Mouse (Mus musculus) forebrain, embryonic 14.5 days (tissue): ENCODE measurements around the gene Ttpal. TPM values are rescaled to one million over a fixed set of nuclear protein-coding genes. Genes with fewer than 3 reads are reported as not detected.
A peak's percentile ranks its signal among the peaks of the same experiment; 100 is the strongest.

Experiments used
- ATAC-seq: fragments of 200-750 bp; cut with Nextera tagmentation; 2 replicates; pipeline ENCODE4 v1.8.0; 2017; ENCODE audit warnings: mild to moderate bottlenecking, moderate library complexity
- DNase-seq: peaks from one replicate; pipeline ENCODE4 v3.0.0-alpha.2; 2015; ENCODE audit warnings: low spot score
- H3K27ac ChIP-seq: fragments of 300-500 bp; sonication (generic); 2 replicates; pipeline ENCODE4 v1.5.1; 2014; ENCODE audit warnings: low read depth, mild to moderate bottlenecking, control low read depth, low read length, moderate library complexity
- H3K27me3 ChIP-seq: fragments of 300-500 bp; sonication (generic); replicated peaks from 2 replicates; pipeline ENCODE4 v1.6.1; 2014; ENCODE audit warnings: low read length, control low read depth, mixed read lengths; ENCODE audit not compliant: control insufficient read depth, insufficient read depth
- H3K36me3 ChIP-seq: fragments of 300-500 bp; sonication (generic); 2 replicates; pipeline ENCODE4 v1.6.1; 2014; ENCODE audit warnings: low read length, control low read depth; ENCODE audit not compliant: control insufficient read depth, insufficient read depth
- H3K4me1 ChIP-seq: fragments of 300-500 bp; sonication (generic); 2 replicates; pipeline ENCODE4 v1.6.1; 2014; ENCODE audit warnings: antibody characterized with exemption, low read length, control low read depth; ENCODE audit not compliant: control insufficient read depth, insufficient read depth
- H3K4me2 ChIP-seq: fragments of 300-500 bp; sonication (generic); 2 replicates; pipeline ENCODE4 v1.6.1; 2014; ENCODE audit warnings: mild to moderate bottlenecking, control low read depth, low read length
- H3K4me3 ChIP-seq: fragments of 300-500 bp; sonication (generic); 2 replicates; pipeline ENCODE4 v1.5.1; 2014; ENCODE audit warnings: low read depth, low read length, control low read depth
- H3K9ac ChIP-seq: fragments of 300-500 bp; sonication (generic); 2 replicates; pipeline ENCODE4 v1.6.1; 2014; ENCODE audit warnings: mild to moderate bottlenecking, low read length, control low read depth, moderate library complexity
- H3K9me3 ChIP-seq: fragments of 300-500 bp; sonication (generic); replicated peaks from 2 replicates; pipeline ENCODE4 v1.6.1; 2016; ENCODE audit warnings: low read length, control low read depth, mixed read lengths; ENCODE audit not compliant: control insufficient read depth
- WGBS: fragments of 180-500 bp; shearing (Covaris S2); extraction: QIAGEN DNeasy Blood & Tissue Kit; methylation state at CpG from one replicate; pipeline ENCODE4 v1.1.7; 2014; 5-methylcytosine and 5-hydroxymethylcytosine counted together
- polyA plus RNA-seq: library from polyadenylated mRNA; unstranded; fragments of >200 nt; fragmentation: Nextera tagmentation; extraction: Ambion mirVana; gene quantifications from 2 replicates; pipeline ENCODE4 v1.2.1, GENCODE M21; 2014

Ttpal gene
- polyA plus RNA-seq, 1 experiment from 2014 or later, result 46.7 TPM

DNA sequence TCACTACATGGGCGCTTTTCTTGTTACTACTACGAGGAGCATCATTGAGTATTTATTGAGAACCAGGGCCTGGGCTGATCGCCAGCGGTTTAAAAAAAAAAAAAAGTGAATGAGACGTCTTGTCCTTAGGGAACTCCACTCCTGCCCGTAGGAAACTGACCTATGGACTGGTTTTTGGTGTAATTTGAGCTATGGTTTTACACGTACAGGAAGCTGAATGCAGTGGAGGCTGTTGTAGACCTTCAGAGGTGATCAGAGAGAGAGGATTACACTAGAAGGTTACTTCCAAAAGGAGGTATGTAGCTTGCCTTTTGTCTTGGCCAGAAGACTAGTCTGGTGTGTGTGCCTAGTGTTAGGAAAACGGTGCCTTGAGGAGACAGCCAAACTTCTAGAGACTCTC, 56.8 kb downstream of the Ttpal start:
- no peaks in the 10 kb centered on the region for H3K36me3 ChIP-seq
- H3K4me2 ChIP-seq, result peak overlapping the region; percentile 58
- WGBS, result under 1% methylated on average over 8 of the region's 8 CpGs
- peak overlapping the region; percentile 71 for H3K4me3 ChIP-seq
- H3K27me3 ChIP-seq, result no peaks in the 10 kb centered on the region
- H3K9me3 ChIP-seq, result no peaks in the 10 kb centered on the region
- H3K27ac ChIP-seq, result no peak overlapping the region
- H3K4me1 ChIP-seq, result 0 out of 2 replicates have a peak, but pooled peaks cover 3% of the 10 kb centered on the region
- H3K9ac ChIP-seq, result peak overlapping the region; percentile 76
- DNase-seq (no peak), ATAC-seq (no peak; the same call in 1 of the 2 replicates)

DNA sequence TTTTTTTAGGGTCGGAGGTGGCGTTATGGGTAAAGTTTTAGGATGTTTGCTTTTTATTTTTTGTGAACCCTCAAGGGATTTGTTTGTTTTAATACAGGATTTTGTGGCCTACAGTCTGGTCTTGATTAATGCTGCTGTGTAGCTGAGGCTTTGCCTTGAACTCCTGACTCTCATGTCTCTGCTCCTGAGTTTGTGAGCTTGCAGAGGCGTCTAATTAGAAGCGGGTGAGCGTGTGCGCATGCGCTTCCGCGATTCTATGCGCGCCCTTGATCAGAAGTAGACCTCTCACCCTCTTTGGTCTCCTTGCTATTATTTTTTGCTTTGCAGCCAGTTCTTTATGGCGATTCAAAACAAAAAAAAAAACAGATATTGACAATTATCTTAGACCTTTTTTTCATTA, 57.3 kb downstream of the Ttpal start:
- Histone ChIP-seq H3K4me3 (peak overlapping the region; percentile 71; the same call in 1 of the 2 replicates), H3K9me3 (no peaks in the 10 kb centered on the region), H3K27me3 (no peaks in the 10 kb centered on the region), H3K9ac (peak overlapping the region; percentile 76), H3K27ac (no peak overlapping the region), H3K36me3 (no peaks in the 10 kb centered on the region), H3K4me1 (0 out of 2 replicates have a peak, but pooled peaks cover 3% of the 10 kb centered on the region), H3K4me2 (peak overlapping the region; percentile 58)
- DNase-seq (no peak), ATAC-seq (no peak)
- WGBS, result 82% methylated on average over 12 of the region's 12 CpGs

DNA sequence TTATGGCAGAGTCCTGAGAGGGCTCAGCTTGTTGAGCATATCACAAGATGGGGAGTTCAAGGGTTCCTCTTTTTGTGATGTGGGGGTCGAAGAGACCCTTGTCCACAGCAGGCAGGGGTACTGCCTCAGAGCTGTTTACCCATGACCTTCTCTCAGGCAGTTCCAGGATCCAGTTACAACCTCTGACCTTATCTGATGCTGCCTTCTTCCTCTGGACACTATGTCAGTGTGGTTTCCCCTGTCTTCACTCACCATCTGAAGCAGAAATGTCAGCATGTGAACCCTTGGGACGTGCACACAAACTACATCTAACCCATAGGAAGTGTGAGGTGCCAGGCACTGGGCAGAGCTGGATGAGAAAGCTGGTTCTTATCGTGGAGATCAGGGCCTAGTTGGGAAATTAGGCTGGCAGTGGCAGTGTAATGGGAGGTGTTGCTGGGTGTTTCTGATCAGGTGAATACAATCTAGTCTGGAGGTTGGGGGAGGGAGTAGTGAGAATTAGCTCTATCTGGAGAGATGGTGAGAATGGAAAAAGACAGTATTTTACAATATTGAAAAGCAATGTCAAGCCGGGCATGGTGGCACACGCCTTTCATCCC, 58.1 kb downstream of the Ttpal start:
- Histone ChIP-seq H3K4me2 (no peak overlapping the region), H3K4me1 (0 out of 2 replicates have a peak, but pooled peaks cover 3% of the 10 kb centered on the region), H3K9ac (no peak overlapping the region), H3K4me3 (no peak overlapping the region), H3K27ac (no peak overlapping the region), H3K36me3 (no peaks in the 10 kb centered on the region), H3K27me3 (no peaks in the 10 kb centered on the region), H3K9me3 (no peaks in the 10 kb centered on the region)
- DNase-seq (no peak), ATAC-seq (no peak)
- 87% methylated on average over 5 of the region's 5 CpGs for WGBS

DNA sequence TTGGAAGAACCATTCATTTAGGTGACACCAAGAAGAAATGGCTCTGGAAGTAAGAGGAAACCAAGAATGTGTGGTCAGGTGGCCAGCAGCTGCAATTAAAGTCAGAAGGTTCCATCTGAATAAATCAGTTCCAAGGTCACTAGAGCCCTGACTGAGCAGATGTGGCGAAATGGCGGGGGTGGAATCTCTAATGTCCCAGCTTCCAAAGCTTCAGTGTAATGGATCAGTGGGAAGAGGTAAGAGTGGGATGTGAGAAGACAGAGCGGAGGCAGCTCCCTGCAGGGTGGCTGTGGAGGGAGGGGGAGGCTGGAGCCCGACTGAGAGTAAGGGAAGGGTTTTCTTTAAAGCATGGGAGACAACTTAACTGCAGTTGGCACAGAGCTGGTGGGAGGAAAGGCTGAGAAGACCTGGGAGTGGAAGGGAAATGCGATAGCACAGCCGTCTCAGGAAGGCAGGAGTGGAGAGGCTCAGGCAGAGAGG, 59.3 kb downstream of the Ttpal start:
- Histone ChIP-seq H3K4me3 (no peak overlapping the region), H3K36me3 (no peaks in the 10 kb centered on the region), H3K4me2 (no peak overlapping the region), H3K27ac (no peak overlapping the region), H3K9ac (no peak overlapping the region), H3K27me3 (no peaks in the 10 kb centered on the region), H3K9me3 (no peaks in the 10 kb centered on the region), H3K4me1 (0 out of 2 replicates have a peak, but pooled peaks cover 3% of the 10 kb centered on the region)
- DNase-seq, result no peak
- 63% methylated on average over 6 of the region's 6 CpGs for WGBS
- no peak for ATAC-seq

DNA sequence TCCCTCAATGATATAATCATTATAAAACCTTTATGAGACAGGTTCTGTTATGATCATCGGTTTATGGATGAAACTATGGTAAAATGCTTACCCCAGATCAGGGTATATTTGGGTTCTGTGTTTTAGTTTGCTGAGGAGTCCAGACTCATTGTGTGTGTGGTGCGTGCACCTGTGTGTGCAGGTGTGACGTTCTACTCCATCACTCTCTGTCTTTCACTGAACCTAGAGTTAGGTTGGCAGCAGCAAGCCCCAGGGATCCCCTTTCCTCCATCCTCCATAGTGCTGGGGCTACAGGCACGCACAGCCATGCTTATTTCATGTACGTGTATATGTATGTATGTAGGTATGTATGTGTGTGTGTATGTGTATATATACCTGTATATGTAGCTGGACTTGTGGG, 60.0 kb downstream of the Ttpal start:
- H3K4me2 ChIP-seq, result no peak overlapping the region
- H3K9me3 ChIP-seq, result no peaks in the 10 kb centered on the region
- H3K9ac ChIP-seq, result no peak overlapping the region
- no peak overlapping the region for H3K27ac ChIP-seq
- 0 out of 2 replicates have a peak, but pooled peaks cover 3% of the 10 kb centered on the region for H3K4me1 ChIP-seq
- 97% methylated on average over 5 of the region's 5 CpGs for WGBS
- ATAC-seq (no peak), DNase-seq (no peak)
- H3K36me3 ChIP-seq, result no peaks in the 10 kb centered on the region
- H3K27me3 ChIP-seq, result no peaks in the 10 kb centered on the region
- no peak overlapping the region for H3K4me3 ChIP-seq

DNA sequence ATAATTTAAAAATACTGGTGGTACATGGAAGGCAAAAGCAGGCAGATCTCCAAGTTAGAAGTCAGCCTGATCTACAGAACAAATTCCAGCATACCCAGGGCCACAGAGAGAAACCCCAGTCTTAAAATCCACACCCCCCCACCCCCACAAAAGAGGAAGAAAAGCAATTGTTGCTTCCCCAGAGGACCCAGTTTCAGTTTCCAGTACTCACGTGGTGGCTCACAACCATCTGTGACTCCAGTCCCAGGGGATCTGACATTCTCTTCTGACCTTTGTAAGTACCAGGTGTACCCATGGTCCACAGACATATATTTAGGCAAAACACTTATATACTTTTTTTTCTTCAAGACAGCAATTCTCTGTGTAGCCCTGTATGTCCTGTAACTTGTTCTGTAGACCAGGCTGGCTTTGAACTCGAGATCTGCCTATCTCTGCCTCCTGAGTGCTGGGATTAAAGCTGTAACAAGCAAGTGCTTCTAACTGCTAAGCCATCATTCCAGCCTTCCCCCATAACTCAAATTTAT, 60.6 kb downstream of the Ttpal start:
- H3K27me3 ChIP-seq, result no peaks in the 10 kb centered on the region
- no peak overlapping the region for H3K27ac ChIP-seq
- H3K4me3 ChIP-seq, result no peak overlapping the region
- 0 out of 2 replicates have a peak, but pooled peaks cover 3% of the 10 kb centered on the region for H3K4me1 ChIP-seq
- no peaks in the 10 kb centered on the region for H3K36me3 ChIP-seq
- ATAC-seq (no peak), DNase-seq (no peak)
- 76% methylated on average over 2 of the region's 2 CpGs for WGBS
- H3K4me2 ChIP-seq, result no peak overlapping the region
- H3K9ac ChIP-seq, result no peak overlapping the region
- H3K9me3 ChIP-seq, result no peaks in the 10 kb centered on the region

DNA sequence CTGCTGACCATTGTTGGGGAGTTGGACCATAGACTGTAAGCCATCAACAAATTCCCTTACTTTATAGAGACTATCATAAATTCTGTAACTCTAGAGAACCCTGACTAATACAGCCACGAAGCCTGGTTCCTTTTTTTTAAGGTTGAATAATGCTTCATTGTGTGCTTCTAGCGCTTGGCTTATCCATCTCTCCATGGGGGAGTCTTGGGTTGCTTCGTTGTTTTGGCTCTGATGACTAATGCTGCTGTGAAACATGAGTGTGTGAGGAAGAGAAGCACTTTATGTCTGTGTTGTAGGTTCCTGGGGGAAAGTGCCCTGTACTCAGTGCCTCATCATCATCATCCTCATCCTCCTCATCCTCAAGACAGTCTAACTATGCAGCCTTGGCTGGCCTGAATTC, 61.8 kb downstream of the Ttpal start:
- no peaks in the 10 kb centered on the region for H3K36me3 ChIP-seq
- H3K4me2 ChIP-seq, result no peak overlapping the region
- no peaks in the 10 kb centered on the region for H3K27me3 ChIP-seq
- H3K27ac ChIP-seq, result no peak overlapping the region
- DNase-seq, result no peak
- H3K9ac ChIP-seq, result no peak overlapping the region
- 0 out of 2 replicates have a peak, but pooled peaks cover 3% of the 10 kb centered on the region for H3K4me1 ChIP-seq
- no peak overlapping the region for H3K4me3 ChIP-seq
- H3K9me3 ChIP-seq, result no peaks in the 10 kb centered on the region
- WGBS, result 70% methylated on average over 3 of the region's 3 CpGs
- ATAC-seq, result no peak

DNA sequence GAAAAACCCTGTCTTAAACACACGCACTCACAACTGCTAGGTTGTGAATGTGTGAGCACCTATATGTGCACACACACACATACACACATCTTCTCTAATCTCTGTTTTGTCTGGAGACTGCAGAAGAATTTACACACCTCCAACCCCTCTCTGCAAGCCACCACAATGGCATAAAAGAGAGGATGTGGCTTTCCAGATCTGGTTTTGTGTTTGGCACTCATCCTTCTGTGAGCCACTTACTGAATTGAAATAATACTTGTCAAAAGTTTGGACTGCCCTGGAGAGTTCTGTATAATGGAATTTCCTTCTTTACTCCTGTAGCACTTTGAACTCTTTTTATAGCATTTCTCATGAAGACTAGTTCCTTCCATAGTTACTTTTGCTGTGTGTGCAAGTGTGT, 64.9 kb downstream of the Ttpal start:
- H3K4me2 ChIP-seq, result no peak overlapping the region
- DNase-seq (no peak), ATAC-seq (no peak)
- no peaks in the 10 kb centered on the region for H3K9me3 ChIP-seq
- no peaks in the 10 kb centered on the region for H3K27me3 ChIP-seq
- H3K4me1 ChIP-seq, result no peaks in the 10 kb centered on the region
- 89% methylated on average over 1 of the region's 1 CpGs for WGBS
- H3K4me3 ChIP-seq, result no peak overlapping the region
- no peak overlapping the region for H3K9ac ChIP-seq
- H3K36me3 ChIP-seq, result no peaks in the 10 kb centered on the region
- no peak overlapping the region for H3K27ac ChIP-seq
